Mouse (Mus musculus) small intestine, adult 2 months (tissue): ENCODE data around the gene Tubb4b.

Source experiments
- CTCF ChIP-seq: fragments of 200-500 bp; IDR thresholded peaks from 2 replicates; pipeline ENCODE4 v1.5.1; 2012; ENCODE audit warnings: low read depth, mild to moderate bottlenecking, control low read depth, inconsistent platforms, low read length, moderate library complexity, mixed read lengths; ENCODE audit not compliant: insufficient replicate concordance, insufficient read length; ENCODE audit errors: extremely low read depth
- POLR2A ChIP-seq: fragments of 200-500 bp; IDR thresholded peaks from 2 replicates; pipeline ENCODE4 v1.6.1; 2012; ENCODE audit warnings: low read depth, mild to moderate bottlenecking, control low read depth, inconsistent platforms, low read length, moderate library complexity

- TF ChIP-seq POLR2A (no peak), CTCF (no peak)
These were observed 6.1 kb upstream of the Tubb4b start for GRCm38 (mm10) chr2:25230581-25230980.
